Mouse (Mus musculus) bone marrow, adult 2 months (tissue): ENCODE measurements around the gene Rnf7. TPM values are rescaled to one million over a fixed set of nuclear protein-coding genes. Genes with fewer than 3 reads are reported as not detected.
"Not testable (repeated sequence)": the region's sequence is repeated elsewhere in the genome, so short reads cannot be mapped to it uniquely, and the experiment has no call there.

Experiments used
- H3K27ac ChIP-seq: fragments of 200-500 bp; 2 replicates; pipeline ENCODE4 v1.5.1; 2012; ENCODE audit warnings: low read depth, mild to moderate bottlenecking, control low read depth, inconsistent platforms, low read length; ENCODE audit not compliant: control insufficient read depth, poor library complexity, insufficient read depth
- H3K4me1 ChIP-seq: fragments of 200-500 bp; 2 replicates; pipeline ENCODE4 v1.6.1; 2011; ENCODE audit warnings: low read length; ENCODE audit not compliant: control insufficient read depth, insufficient read depth
- H3K4me3 ChIP-seq: fragments of 200-500 bp; replicated peaks from 2 replicates; pipeline ENCODE3; 2011; ENCODE audit warnings: mild to moderate bottlenecking, low read depth, low read length, control low read depth; ENCODE audit not compliant: control insufficient read depth
- CTCF ChIP-seq: fragments of 200-500 bp; IDR thresholded peaks from 2 replicates; pipeline ENCODE4 v1.5.1; 2011; ENCODE audit warnings: low read length, control low read depth; ENCODE audit not compliant: control insufficient read depth, insufficient read depth
- POLR2A ChIP-seq: fragments of 200-500 bp; IDR thresholded peaks from 2 replicates; pipeline ENCODE4 v1.6.1; 2011; ENCODE audit warnings: low read depth, mild to moderate bottlenecking, control low read depth, low read length, borderline replicate concordance; ENCODE audit not compliant: control insufficient read depth
- WGBS: fragments of 180-500 bp; shearing (Covaris S2); methylation state at CpG from one replicate; pipeline ENCODE4 v1.1.7; 2018; 5-methylcytosine and 5-hydroxymethylcytosine counted together
- polyA plus RNA-seq: library from polyadenylated mRNA; stranded (reverse); fragments of >200 nt; gene quantifications from 2 replicates; pipeline ENCODE4 v1.2.4, GENCODE M21; 2011; ENCODE audit warnings: low replicate concordance; ENCODE audit not compliant: missing spikeins, insufficient read depth, insufficient read length

Gene Rnf7
- polyA plus RNA-seq = 30.2 and 62.2 TPM in 2 replicates

GRCm38 (mm10) chr9:96478071-96478888 is at the start of gene Rnf7:
TSS of gene Rnf7 (minus strand) at chr9:96478675.
- Histone ChIP-seq H3K27ac (peak within 1 kb of the TSS; percentile 73), H3K4me1 (no peaks in the 10 kb centered on the region; the same call in none of the 2 replicates), H3K4me3 (peak within 1 kb of the TSS; percentile 71)
- 1% methylated on average over 74 of the region's 74 CpGs for WGBS
- TF ChIP-seq POLR2A (peak; percentile 59; the same call in 1 of the 2 replicates), CTCF (no peak)

GRCm38 (mm10) chr9:96526011-96526410 is 47.5 kb upstream of the Rnf7 start:
- no peak overlapping the region for H3K27ac ChIP-seq
- H3K4me3 ChIP-seq = no peak overlapping the region
- no peak for TF ChIP-seq POLR2A
- TF ChIP-seq CTCF = no peak
- H3K4me1 ChIP-seq = no peaks in the 10 kb centered on the region; the same call in 1 of the 2 replicates
- 58% methylated on average over 4 of the region's 4 CpGs for WGBS

GRCm38 (mm10) chr9:96524972-96525506 is 46.6 kb upstream of the Rnf7 start, which contains the start of gene Gm28729:
TSS of gene Gm28729 (minus strand) at chr9:96525264.
- WGBS = 38% methylated on average over 12 of the region's 12 CpGs

GRCm38 (mm10) chr9:96523148-96523547 is 44.7 kb upstream of the Rnf7 start:
- Histone ChIP-seq H3K4me1 (peaks cover 1% of the 10 kb centered on the region; the same call in 1 of the 2 replicates), H3K27ac (no peak overlapping the region), H3K4me3 (no peak overlapping the region)
- 89% methylated on average over 5 of the region's 5 CpGs for WGBS
- no peak for TF ChIP-seq POLR2A
- TF ChIP-seq CTCF = no peak

More at GRCm38 (mm10) chr9:96524972-96525506, 46.6 kb upstream of the Rnf7 start, which contains the start of gene Gm28729:
- Histone ChIP-seq H3K4me1 (no peaks in the 10 kb centered on the region; the same call in 1 of the 2 replicates), H3K27ac (no peak within 1 kb of the TSS), H3K4me3 (no peak within 1 kb of the TSS)
- TF ChIP-seq CTCF (no peak), POLR2A (no peak)

- not testable (repeated sequence) for H3K27ac ChIP-seq, H3K4me3 ChIP-seq, H3K4me1 ChIP-seq
- WGBS = 64% methylated on average over 2 of the region's 2 CpGs
Observed at GRCm38 (mm10) chr9:96521574-96521973, 43.1 kb upstream of the Rnf7 start.

GRCm38 (mm10) chr9:96517429-96517828 is 39.0 kb upstream of the Rnf7 start:
- no peak overlapping the region for H3K4me3 ChIP-seq
- 18% methylated on average over 4 of the region's 4 CpGs for WGBS
- H3K4me1 ChIP-seq = peaks cover 3% of the 10 kb centered on the region; the same call in 1 of the 2 replicates
- H3K27ac ChIP-seq = peak overlapping the region; percentile 45; the same call in 1 of the 2 replicates
- no peak for TF ChIP-seq CTCF
- TF ChIP-seq POLR2A = no peak

- H3K4me3 ChIP-seq = no peak overlapping the region
- peak overlapping the region; percentile 66 for H3K27ac ChIP-seq
- H3K4me1 ChIP-seq = peaks cover 3% of the 10 kb centered on the region; the same call in 1 of the 2 replicates
- TF ChIP-seq CTCF (no peak), POLR2A (no peak)
- 49% methylated on average over 3 of the region's 3 CpGs for WGBS
Observed at GRCm38 (mm10) chr9:96516806-96517205, 38.3 kb upstream of the Rnf7 start.

- H3K4me1 ChIP-seq = peaks cover 3% of the 10 kb centered on the region; the same call in 1 of the 2 replicates
- WGBS = 24% methylated on average over 5 of the region's 5 CpGs
- H3K4me3 ChIP-seq = no peak overlapping the region
- no peak overlapping the region; the same call in 1 of the 2 replicates for H3K27ac ChIP-seq
- TF ChIP-seq CTCF (no peak), POLR2A (no peak)
Observed at GRCm38 (mm10) chr9:96515737-96516136, 37.3 kb upstream of the Rnf7 start.
